Mouse (Mus musculus): ENCODE measurements around the gene E130114P18Rik. TPM values are rescaled to one million over a fixed set of nuclear protein-coding genes. Genes with fewer than 3 reads are reported as not detected.

Gene E130114P18Rik
- polyA plus RNA-seq, 1 experiment from 2014 or later: 1.1 TPM

GRCm38 (mm10) chr4:97752276-97753010 is 25.4 kb downstream of the E130114P18Rik start:
- DNase-seq (ENCODE audit: low spot score): no peak
- peaks cover 19% of the 10 kb centered on the region for H3K4me1 ChIP-seq
- H3K36me3 ChIP-seq: no peaks in the 10 kb centered on the region
- 20% methylated on average over 5 of the region's 5 CpGs for WGBS
- H3K4me3 ChIP-seq: peak overlapping the region; percentile 67
- H3K27me3 ChIP-seq (ENCODE audit: insufficient read depth, poor library complexity, severe bottlenecking): peaks cover 57% of the 10 kb centered on the region
- H3K9me3 ChIP-seq: no peaks in the 10 kb centered on the region
- peak overlapping the region; percentile 90 for H3K27ac ChIP-seq

- no peaks in the 10 kb centered on the region for H3K9me3 ChIP-seq
- H3K27me3 ChIP-seq (ENCODE audit: insufficient read depth, poor library complexity, severe bottlenecking): peaks cover 55% of the 10 kb centered on the region
- WGBS: under 1% methylated on average over 40 of the region's 40 CpGs
- H3K36me3 ChIP-seq: no peaks in the 10 kb centered on the region
- H3K4me3 ChIP-seq: peak overlapping the region; percentile 67
- peak overlapping the region; percentile 90 for H3K27ac ChIP-seq
- peak; percentile 89 for DNase-seq (ENCODE audit: low spot score)
- H3K4me1 ChIP-seq: peaks cover 19% of the 10 kb centered on the region
These were observed 26.2 kb downstream of the E130114P18Rik start for GRCm38 (mm10) chr4:97751483-97752251.

GRCm38 (mm10) chr4:97751030-97751482 is 26.8 kb downstream of the E130114P18Rik start:
- peak; percentile 92 for DNase-seq (ENCODE audit: low spot score)
- WGBS: under 1% methylated on average over 20 of the region's 20 CpGs
- Histone ChIP-seq H3K27me3 (ENCODE audit: insufficient read depth, poor library complexity, severe bottlenecking) (peaks cover 49% of the 10 kb centered on the region), H3K36me3 (no peaks in the 10 kb centered on the region), H3K4me3 (peak overlapping the region; percentile 67), H3K27ac (peak overlapping the region; percentile 90), H3K4me1 (peaks cover 24% of the 10 kb centered on the region), H3K9me3 (no peaks in the 10 kb centered on the region)

GRCm38 (mm10) chr4:97750401-97750800 is 27.5 kb downstream of the E130114P18Rik start:
- no peak for DNase-seq (ENCODE audit: low spot score)
- Histone ChIP-seq H3K4me1 (peaks cover 28% of the 10 kb centered on the region), H3K27me3 (ENCODE audit: insufficient read depth, poor library complexity, severe bottlenecking) (peaks cover 43% of the 10 kb centered on the region), H3K27ac (no peak overlapping the region), H3K4me3 (no peak overlapping the region), H3K9me3 (no peaks in the 10 kb centered on the region), H3K36me3 (no peaks in the 10 kb centered on the region)
- 34% methylated on average over 4 of the region's 4 CpGs for WGBS

- H3K9me3 ChIP-seq: no peaks in the 10 kb centered on the region
- DNase-seq (ENCODE audit: low spot score): no peak
- peak overlapping the region; percentile 62 for H3K4me3 ChIP-seq
- peak overlapping the region; percentile 75 for H3K27ac ChIP-seq
- WGBS: 6% methylated on average over 19 of the region's 19 CpGs
- peaks cover 16% of the 10 kb centered on the region for H3K4me1 ChIP-seq
- H3K36me3 ChIP-seq: no peaks in the 10 kb centered on the region
- H3K27me3 ChIP-seq (ENCODE audit: insufficient read depth, poor library complexity, severe bottlenecking): peaks cover 13% of the 10 kb centered on the region
These were observed 31.6 kb downstream of the E130114P18Rik start for GRCm38 (mm10) chr4:97746106-97746900.

- peaks cover 13% of the 10 kb centered on the region for H3K27me3 ChIP-seq (ENCODE audit: insufficient read depth, poor library complexity, severe bottlenecking)
These were observed 32.4 kb downstream of the E130114P18Rik start for GRCm38 (mm10) chr4:97745296-97746105.

GRCm38 (mm10) chr4:97743932-97744331 is 33.9 kb downstream of the E130114P18Rik start:
- Histone ChIP-seq H3K27ac (no peak overlapping the region), H3K27me3 (ENCODE audit: insufficient read depth, poor library complexity, severe bottlenecking) (peaks cover 1% of the 10 kb centered on the region), H3K36me3 (no peaks in the 10 kb centered on the region), H3K9me3 (no peaks in the 10 kb centered on the region), H3K4me1 (peaks cover 10% of the 10 kb centered on the region; the same call in 1 of the 2 replicates), H3K4me3 (no peak overlapping the region)
- WGBS: 64% methylated on average over 5 of the region's 5 CpGs
- DNase-seq (ENCODE audit: low spot score): no peak

More at GRCm38 (mm10) chr4:97745296-97746105, 32.4 kb downstream of the E130114P18Rik start:
- Histone ChIP-seq H3K36me3 (no peaks in the 10 kb centered on the region), H3K27ac (peak overlapping the region; percentile 75), H3K4me3 (peak overlapping the region; percentile 62), H3K9me3 (no peaks in the 10 kb centered on the region), H3K4me1 (peaks cover 10% of the 10 kb centered on the region; the same call in 1 of the 2 replicates)
- peak; percentile 83 for DNase-seq (ENCODE audit: low spot score)
- 9% methylated on average over 32 of the region's 32 CpGs for WGBS

GRCm38 (mm10) chr4:97733392-97733791 is 44.5 kb downstream of the E130114P18Rik start:
- H3K9me3 ChIP-seq: no peaks in the 10 kb centered on the region
- WGBS: 40% methylated on average over 1 of the region's 1 CpGs

GRCm38 (mm10) chr4:97730416-97730815 is 47.5 kb downstream of the E130114P18Rik start:
- Histone ChIP-seq H3K4me1 (no peaks in the 10 kb centered on the region), H3K36me3 (no peaks in the 10 kb centered on the region), H3K27ac (no peak overlapping the region), H3K27me3 (ENCODE audit: insufficient read depth, poor library complexity, severe bottlenecking) (no peaks in the 10 kb centered on the region), H3K9me3 (no peaks in the 10 kb centered on the region), H3K4me3 (no peak overlapping the region)
- DNase-seq (ENCODE audit: low spot score): no peak
- 91% methylated on average over 3 of the region's 3 CpGs for whole genome bisulfite sequencing

More at GRCm38 (mm10) chr4:97733392-97733791, 44.5 kb downstream of the E130114P18Rik start:
- H3K27ac ChIP-seq: no peak overlapping the region
- no peak overlapping the region for H3K4me3 ChIP-seq
- H3K27me3 ChIP-seq (ENCODE audit: insufficient read depth, poor library complexity, severe bottlenecking): no peaks in the 10 kb centered on the region
- H3K4me1 ChIP-seq: no peaks in the 10 kb centered on the region
- no peak for DNase-seq (ENCODE audit: low spot score)
- no peaks in the 10 kb centered on the region for H3K36me3 ChIP-seq

- no peak overlapping the region for H3K27ac ChIP-seq
- DNase-seq (ENCODE audit: low spot score): peak; percentile 31
- H3K27me3 ChIP-seq (ENCODE audit: insufficient read depth, poor library complexity, severe bottlenecking): no peaks in the 10 kb centered on the region
- no peaks in the 10 kb centered on the region for H3K36me3 ChIP-seq
- H3K4me1 ChIP-seq: no peaks in the 10 kb centered on the region
- H3K4me3 ChIP-seq: no peak overlapping the region
- WGBS: 80% methylated on average over 6 of the region's 6 CpGs
- no peaks in the 10 kb centered on the region for H3K9me3 ChIP-seq
These were observed 47.9 kb downstream of the E130114P18Rik start for GRCm38 (mm10) chr4:97729999-97730398.

GRCm38 (mm10) chr4:97728520-97728919 is 49.4 kb downstream of the E130114P18Rik start:
- Histone ChIP-seq H3K4me3 (no peak overlapping the region), H3K9me3 (no peaks in the 10 kb centered on the region), H3K4me1 (no peaks in the 10 kb centered on the region), H3K36me3 (no peaks in the 10 kb centered on the region), H3K27me3 (ENCODE audit: insufficient read depth, poor library complexity, severe bottlenecking) (no peaks in the 10 kb centered on the region), H3K27ac (no peak overlapping the region)
- DNase-seq (ENCODE audit: low spot score): no peak
- 84% methylated on average over 4 of the region's 4 CpGs for WGBS

- no peaks in the 10 kb centered on the region for H3K36me3 ChIP-seq
- H3K9me3 ChIP-seq: no peaks in the 10 kb centered on the region
- no peaks in the 10 kb centered on the region for H3K27me3 ChIP-seq (ENCODE audit: insufficient read depth, poor library complexity, severe bottlenecking)
- WGBS: 83% methylated on average over 6 of the region's 6 CpGs
- H3K4me1 ChIP-seq: no peaks in the 10 kb centered on the region
- H3K27ac ChIP-seq: no peak overlapping the region
- no peak overlapping the region for H3K4me3 ChIP-seq
- DNase-seq (ENCODE audit: low spot score): peak; percentile 46
These were observed 54.5 kb downstream of the E130114P18Rik start for GRCm38 (mm10) chr4:97723374-97723773.
